Mouse (Mus musculus) CD4-positive, CD25-positive, alpha-beta regulatory T cell, adult 9 weeks (primary cell): ENCODE data around the gene Olfr1099. TPM values are rescaled to one million over a fixed set of nuclear protein-coding genes. Genes with fewer than 3 reads are reported as not detected.

Experiments
- polyA plus RNA-seq: library from polyadenylated mRNA; unstranded; fragments of 100-300 nt; shearing (Covaris generic); gene quantifications from one replicate; pipeline ENCODE4 v1.2.1, GENCODE M21; 2017

The Olfr1099 gene
- not detected for polyA plus RNA-seq

DNA sequence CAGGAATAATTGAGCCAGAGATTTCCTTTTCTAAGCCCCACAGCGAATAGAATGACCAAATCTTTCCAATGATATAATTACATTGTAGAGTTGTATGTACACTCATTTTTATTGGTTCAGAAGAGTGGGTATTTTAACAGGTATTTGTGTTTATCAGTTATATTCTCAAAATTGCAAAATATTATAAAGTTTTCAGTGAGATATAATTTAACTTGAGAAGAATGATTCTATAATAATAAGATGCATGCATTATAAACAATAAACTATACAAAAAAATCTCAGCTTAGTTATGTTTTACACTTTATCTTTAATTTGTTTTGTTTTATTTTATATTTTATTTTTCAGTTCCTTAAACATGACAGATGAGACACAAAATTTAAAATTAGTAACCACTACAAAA, at the start of gene Olfr1099:
TSS of gene Olfr1099 (minus strand) at position 101 of the 400 bp plus-strand sequence.

DNA sequence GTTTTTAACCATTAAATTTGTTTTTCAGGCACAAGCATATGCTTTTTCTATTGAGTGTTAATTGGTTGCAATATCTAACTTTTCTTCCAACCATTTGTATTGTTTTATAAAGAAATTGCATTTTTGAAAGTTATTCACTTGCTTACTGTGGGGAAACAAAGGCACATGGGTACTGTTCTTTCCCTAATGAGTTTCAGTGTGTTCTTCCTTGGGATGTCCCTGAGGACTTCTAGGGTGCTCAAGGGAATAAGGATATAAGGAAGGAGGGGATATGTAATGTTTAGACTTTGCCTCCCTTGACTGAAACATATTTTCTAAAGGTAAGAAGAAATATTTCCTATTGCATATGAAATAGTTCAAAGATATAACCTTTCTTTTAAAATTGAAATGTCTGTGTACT, 37.6 kb upstream of the Olfr1099 start, which contains the start of gene Olfr1102:
TSS of gene Olfr1102 (plus strand) at position 301 of the 400 bp plus-strand sequence.

DNA sequence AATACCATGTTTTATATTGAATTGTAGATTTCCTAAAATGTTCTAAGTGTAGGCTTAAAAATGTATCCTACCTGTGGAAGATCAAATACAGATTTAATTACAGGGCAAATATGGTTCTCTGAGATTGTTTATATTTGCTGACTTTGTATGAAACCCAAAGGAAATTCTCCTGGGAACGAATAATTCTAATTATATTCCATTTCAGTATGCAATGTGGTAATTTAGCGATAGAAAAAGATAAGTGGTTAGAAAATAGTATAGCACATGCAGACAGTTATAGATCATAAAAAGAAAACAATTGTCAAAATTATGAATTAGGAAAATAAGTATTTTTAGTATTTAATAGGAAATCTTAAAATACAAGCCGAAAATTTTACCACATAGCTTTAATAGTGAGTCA, 30.6 kb upstream of the Olfr1099 start, which contains the start of gene Olfr1101:
TSS of gene Olfr1101 (minus strand) at position 101 of the 400 bp plus-strand sequence.

DNA sequence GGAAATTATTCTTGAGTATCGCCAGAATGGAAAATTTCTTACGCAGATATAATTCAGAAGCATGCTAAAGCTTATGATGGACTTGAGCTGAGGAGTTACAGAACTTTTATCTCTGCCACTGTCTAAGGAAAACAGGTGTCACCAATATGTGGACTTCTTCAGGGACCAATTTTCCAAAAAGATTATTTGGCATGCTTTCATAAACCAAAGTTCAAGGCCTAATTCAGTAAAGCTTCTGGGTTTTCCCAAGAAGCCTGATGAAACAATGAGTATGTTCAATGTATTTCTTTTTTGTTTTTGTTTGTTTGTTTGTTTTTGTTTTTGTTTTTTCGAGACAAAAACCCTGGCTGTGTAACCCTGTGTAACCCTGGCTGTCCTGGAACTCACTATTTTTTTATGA, 19.4 kb upstream of the Olfr1099 start, which contains the start of gene Olfr1100:
TSS of gene Olfr1100 (minus strand) at position 101 of the 400 bp plus-strand sequence.

DNA sequence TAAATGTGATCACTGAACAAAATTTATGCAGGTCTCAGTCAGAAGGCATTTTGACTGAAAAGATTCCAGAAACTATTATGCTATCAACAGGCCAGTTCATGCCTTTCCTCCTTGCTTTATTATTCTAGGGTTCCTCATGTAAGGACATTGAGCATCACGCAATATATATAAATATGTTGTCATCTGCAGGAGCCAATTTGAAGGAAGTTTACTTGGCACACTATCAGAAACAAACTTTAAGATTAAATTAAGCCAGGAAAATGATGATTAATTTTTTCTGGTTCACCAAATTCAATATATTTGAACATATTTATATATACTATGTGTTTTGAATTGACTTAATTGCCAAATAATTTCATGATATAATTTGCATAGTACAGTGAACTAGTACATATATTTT, 36.0 kb downstream of the Olfr1099 start, which contains the start of gene Olfr1098:
TSS of gene Olfr1098 (minus strand) at position 101 of the 400 bp plus-strand sequence.

Other genes with a start within 250 kb of the Olfr1099 start
- not detected for gene Olfr1089, start 227.0 kb downstream of the Olfr1099 start, polyA plus RNA-seq
- not detected for gene Olfr1090, start 201.7 kb downstream of the Olfr1099 start, polyA plus RNA-seq
- gene Olfr1093, start 178.2 kb downstream of the Olfr1099 start, polyA plus RNA-seq = not detected
- gene Olfr141, start 150.7 kb downstream of the Olfr1099 start, polyA plus RNA-seq = not detected
- gene Olfr1094, start 136.0 kb downstream of the Olfr1099 start, polyA plus RNA-seq = not detected
- not detected for gene Olfr1095, start 109.0 kb downstream of the Olfr1099 start, polyA plus RNA-seq
- gene Gm13723, start 85.9 kb downstream of the Olfr1099 start, polyA plus RNA-seq = not detected
- gene Olfr1097, start 68.5 kb downstream of the Olfr1099 start, polyA plus RNA-seq = not detected
- not detected for gene Olfr1098, start 36.1 kb downstream of the Olfr1099 start, polyA plus RNA-seq
- not detected for gene Olfr1100, start 19.3 kb upstream of the Olfr1099 start, polyA plus RNA-seq
- not detected for gene Olfr1101, start 30.5 kb upstream of the Olfr1099 start, polyA plus RNA-seq
- gene Olfr1102, start 37.7 kb upstream of the Olfr1099 start, polyA plus RNA-seq = not detected
- not detected for gene Olfr1104, start 66.4 kb upstream of the Olfr1099 start, polyA plus RNA-seq
- not detected for gene Olfr1105, start 75.8 kb upstream of the Olfr1099 start, polyA plus RNA-seq
- not detected for gene Olfr1106, start 91.6 kb upstream of the Olfr1099 start, polyA plus RNA-seq
- gene Olfr1107, start 115.1 kb upstream of the Olfr1099 start, polyA plus RNA-seq = not detected
- not detected for gene Olfr1109, start 135.3 kb upstream of the Olfr1099 start, polyA plus RNA-seq
- not detected for gene Olfr259, start 153.9 kb upstream of the Olfr1099 start, polyA plus RNA-seq
- gene Olfr1110, start 179.6 kb upstream of the Olfr1099 start, polyA plus RNA-seq = not detected
- gene Olfr1111, start 191.9 kb upstream of the Olfr1099 start, polyA plus RNA-seq = not detected
- gene Olfr1112, start 227.1 kb upstream of the Olfr1099 start, polyA plus RNA-seq = not detected
- not detected for gene Olfr1113, start 248.3 kb upstream of the Olfr1099 start, polyA plus RNA-seq